Mouse (Mus musculus) forebrain, embryonic 14.5 days (tissue): Measurements from ENCODE around the gene 4931429L15Rik. TPM values are rescaled to one million over a fixed set of nuclear protein-coding genes. Genes with fewer than 3 reads are reported as not detected.

Experiments
- ATAC-seq: fragments of 200-750 bp; cut with Nextera tagmentation; 2 replicates; pipeline ENCODE4 v1.8.0; 2017; ENCODE audit warnings: mild to moderate bottlenecking, moderate library complexity
- DNase-seq: peaks from one replicate; pipeline ENCODE4 v3.0.0-alpha.2; 2015; ENCODE audit warnings: low spot score
- H3K27ac ChIP-seq: fragments of 300-500 bp; sonication (generic); 2 replicates; pipeline ENCODE4 v1.5.1; 2014; ENCODE audit warnings: low read depth, mild to moderate bottlenecking, control low read depth, low read length, moderate library complexity
- H3K27me3 ChIP-seq: fragments of 300-500 bp; sonication (generic); replicated peaks from 2 replicates; pipeline ENCODE4 v1.6.1; 2014; ENCODE audit warnings: low read length, control low read depth, mixed read lengths; ENCODE audit not compliant: control insufficient read depth, insufficient read depth
- H3K36me3 ChIP-seq: fragments of 300-500 bp; sonication (generic); 2 replicates; pipeline ENCODE4 v1.6.1; 2014; ENCODE audit warnings: low read length, control low read depth; ENCODE audit not compliant: control insufficient read depth, insufficient read depth
- H3K4me1 ChIP-seq: fragments of 300-500 bp; sonication (generic); 2 replicates; pipeline ENCODE4 v1.6.1; 2014; ENCODE audit warnings: antibody characterized with exemption, low read length, control low read depth; ENCODE audit not compliant: control insufficient read depth, insufficient read depth
- H3K4me2 ChIP-seq: fragments of 300-500 bp; sonication (generic); 2 replicates; pipeline ENCODE4 v1.6.1; 2014; ENCODE audit warnings: mild to moderate bottlenecking, control low read depth, low read length
- H3K4me3 ChIP-seq: fragments of 300-500 bp; sonication (generic); 2 replicates; pipeline ENCODE4 v1.5.1; 2014; ENCODE audit warnings: low read depth, low read length, control low read depth
- H3K9ac ChIP-seq: fragments of 300-500 bp; sonication (generic); 2 replicates; pipeline ENCODE4 v1.6.1; 2014; ENCODE audit warnings: mild to moderate bottlenecking, low read length, control low read depth, moderate library complexity
- H3K9me3 ChIP-seq: fragments of 300-500 bp; sonication (generic); replicated peaks from 2 replicates; pipeline ENCODE4 v1.6.1; 2016; ENCODE audit warnings: low read length, control low read depth, mixed read lengths; ENCODE audit not compliant: control insufficient read depth
- WGBS: fragments of 180-500 bp; shearing (Covaris S2); extraction: QIAGEN DNeasy Blood & Tissue Kit; methylation state at CpG from one replicate; pipeline ENCODE4 v1.1.7; 2014; 5-methylcytosine and 5-hydroxymethylcytosine counted together
- polyA plus RNA-seq: library from polyadenylated mRNA; unstranded; fragments of >200 nt; fragmentation: Nextera tagmentation; extraction: Ambion mirVana; gene quantifications from 2 replicates; pipeline ENCODE4 v1.2.1, GENCODE M21; 2014

4931429L15Rik gene
- polyA plus RNA-seq, 1 experiment from 2014 or later, result not detected

DNA sequence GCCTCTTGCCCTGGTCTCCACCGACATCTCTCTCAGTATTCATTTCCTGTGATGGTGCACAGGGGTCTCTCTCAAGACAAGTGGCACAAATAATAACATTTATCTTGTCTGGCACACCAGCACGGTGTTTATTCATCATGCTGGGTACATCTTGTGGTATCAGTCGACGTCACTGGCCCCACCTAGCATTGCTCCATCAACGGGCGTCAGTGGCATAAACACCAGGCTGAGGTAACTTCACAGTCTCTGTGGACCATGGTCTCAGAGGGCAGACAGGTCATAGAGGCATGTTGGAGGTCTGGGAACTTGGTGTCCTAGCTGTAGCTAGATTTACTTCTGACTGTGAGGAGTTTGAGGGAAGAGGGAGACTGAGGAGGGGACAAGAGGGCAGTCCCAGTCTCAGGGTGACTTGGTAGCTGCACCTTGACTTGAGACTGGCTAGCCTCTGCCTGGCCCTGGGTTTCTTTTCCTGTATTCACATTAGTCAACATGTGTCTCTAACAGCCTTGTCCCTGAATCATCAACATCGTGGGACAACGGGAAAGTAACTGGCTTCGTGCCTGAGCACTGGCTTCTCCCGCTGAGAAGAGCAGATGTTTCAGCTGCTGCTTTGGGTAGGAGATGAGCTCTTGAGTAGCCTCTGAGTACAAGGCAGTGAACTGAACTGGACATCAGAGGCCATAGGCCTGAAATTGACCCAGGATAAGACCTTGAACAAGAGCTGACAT lies 63.0 kb downstream of the 4931429L15Rik start:
- H3K4me2 ChIP-seq, result no peak overlapping the region
- no peak overlapping the region for H3K4me3 ChIP-seq
- DNase-seq, result no peak

DNA sequence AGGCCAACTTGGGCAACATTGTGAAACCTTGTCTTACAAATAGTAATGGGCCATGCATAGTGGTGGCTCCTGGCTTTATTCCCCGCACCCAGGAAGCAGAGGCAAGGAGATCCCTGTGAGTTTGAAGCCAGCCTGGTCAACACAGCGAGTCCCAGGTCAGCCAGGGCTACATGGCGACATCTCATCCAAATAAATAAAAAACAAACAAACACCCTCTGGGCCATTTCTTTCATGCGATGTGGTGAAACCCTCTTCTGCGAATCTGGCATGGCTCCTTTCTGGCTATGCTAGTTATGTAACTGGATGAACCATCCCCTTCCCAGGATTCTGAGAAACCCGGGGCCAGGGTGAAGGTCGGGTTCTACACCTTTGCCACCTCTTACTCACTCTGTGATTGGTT lies 63.6 kb downstream of the 4931429L15Rik start:
- 91% methylated on average over 7 of the region's 7 CpGs for WGBS

More for the DNA sequence above, 63.0 kb downstream of the 4931429L15Rik start:
- ATAC-seq, result no peak
- 89% methylated on average over 10 of the region's 10 CpGs for WGBS
- Histone ChIP-seq H3K27ac (no peak overlapping the region), H3K9ac (no peak overlapping the region), H3K4me1 (no peaks in the 10 kb centered on the region), H3K27me3 (no peaks in the 10 kb centered on the region), H3K9me3 (no peaks in the 10 kb centered on the region), H3K36me3 (no peaks in the 10 kb centered on the region)

More for the DNA sequence above, 63.6 kb downstream of the 4931429L15Rik start:
- H3K36me3 ChIP-seq, result no peaks in the 10 kb centered on the region
- no peaks in the 10 kb centered on the region for H3K4me1 ChIP-seq
- H3K9ac ChIP-seq, result no peak overlapping the region
- no peak overlapping the region for H3K4me2 ChIP-seq
- DNase-seq (no peak), ATAC-seq (no peak)
- H3K27me3 ChIP-seq, result no peaks in the 10 kb centered on the region
- no peaks in the 10 kb centered on the region for H3K9me3 ChIP-seq
- no peak overlapping the region for H3K4me3 ChIP-seq
- H3K27ac ChIP-seq, result no peak overlapping the region

Other genes with a start within 250 kb of the 4931429L15Rik start
- gene Apoa1, start 91.4 kb downstream of the 4931429L15Rik start, polyA plus RNA-seq, result 1.6 and 2.0 TPM in 2 replicates
- not detected in 2 replicates for gene Apoc3, start 84.3 kb downstream of the 4931429L15Rik start, polyA plus RNA-seq
- gene Apoa4, start 79.3 kb downstream of the 4931429L15Rik start, polyA plus RNA-seq, result not detected in 2 replicates
- gene Apoa5, start 51.4 kb downstream of the 4931429L15Rik start, polyA plus RNA-seq, result not detected in 2 replicates
- gene Zpr1, start 46.9 kb downstream of the 4931429L15Rik start, polyA plus RNA-seq, result 68.8 and 70.1 TPM in 2 replicates
- 14.9 and 18.7 TPM in 2 replicates for gene Bud13, start 37.0 kb downstream of the 4931429L15Rik start, polyA plus RNA-seq